ENCODE assay signal across 10 mouse cellular contexts in genomic region chr11:103675556-103675955, GRCm38 (mm10). TPM values are rescaled to one million over a fixed set of nuclear protein-coding genes. Genes with fewer than 3 reads are reported as not detected.
A peak's percentile ranks its signal among the peaks of the same experiment; 100 is the strongest.
DNase-seq lines count a peak whose midpoint lies in the region; ATAC-seq and TF ChIP-seq lines count a peak whose summit lies in the region.
"Had no signal": no experiment of that assay in that cellular context is flagged by ENCODE, and none has a peak within 500 bp of the region (broad histone marks: within the 10 kb centered on the region; RNA-seq: fewer than 3 reads in every experiment).

No protein-coding gene starts in this region.

- no peaks in the 10 kb centered on the region for H3K27me3 ChIP-seq in small intestine, adult 2 months (ENCODE audit: control insufficient read depth, insufficient read depth, low read length)

- H3K27ac ChIP-seq in layer of hippocampus, adult 2 months, result no peak overlapping the region
- no peak overlapping the region for H3K27ac ChIP-seq in small intestine, adult 2 months (ENCODE audit: insufficient read depth, low read depth, low read length)
- H3K27ac ChIP-seq: macrophage had no signal

- TF ChIP-seq CTCF in layer of hippocampus, adult 2 months (conservative IDR thresholded peaks at IDR 0.05), result peak; percentile 95
- peak; percentile 72; the same call in 1 of the 2 replicates for TF ChIP-seq CTCF in small intestine, adult 2 months (IDR thresholded peaks at IDR 0.05; ENCODE audit: extremely low read depth, insufficient read length, insufficient replicate concordance, low read depth, low read length)

- TF ChIP-seq POLR2A in small intestine, adult 2 months (IDR thresholded peaks at IDR 0.05; ENCODE audit: low read depth, low read length), result no peak

- DNase-seq in gastrocnemius, postnatal 10 days, result peak; percentile 24
- DNase-seq in gastrocnemius, postnatal 4 days (ENCODE audit: low spot score in 2 of 2), result no peak
- peak; percentile 9 for DNase-seq in MEL-GATA-1-ER (ENCODE audit: extremely low read depth, low read depth)
- DNase-seq in cerebellum, adult 9-11 months, result peak; percentile 71
- DNase-seq in frontal cortex, postnatal 25 days (ENCODE audit: low spot score in 2 of 2), result peak; percentile 59 to 75
- DNase-seq in layer of hippocampus, adult 2 months (ENCODE audit: low spot score in 2 of 2), result peak; percentile 75 to 76

- peaks cover 22% of the 10 kb centered on the region for H3K36me3 ChIP-seq in small intestine, adult 2 months (ENCODE audit: control insufficient read depth, insufficient read depth, low read length)

- 48% methylated on average over 3 of the region's 3 CpGs for WGBS in small intestine, adult 2 months

- ATAC-seq in megakaryocyte, adult 5-6 weeks (ENCODE audit: poor library complexity, severe bottlenecking), result peak; percentile 82

- H3K4me3 ChIP-seq in layer of hippocampus, adult 2 months, result no peak overlapping the region
- no peak overlapping the region for H3K4me3 ChIP-seq in small intestine, adult 2 months (ENCODE audit: low read depth, low read length)

- no peaks in the 10 kb centered on the region for H3K4me1 ChIP-seq in small intestine, adult 2 months (ENCODE audit: control insufficient read depth, insufficient read depth, insufficient read length, low read length)

RNA-seq across cellular contexts. Expression of gene Gosr2, which starts 22.1 kb away (rescaled TPM):
- total RNA-seq in gastrocnemius, postnatal 10 days (2021), result 10 to 100 TPM; 50.8 to 51.1 TPM
- total RNA-seq in gastrocnemius, postnatal 4 days (2021), result 10 to 100 TPM; 67.1 to 68.6 TPM
- total RNA-seq in layer of hippocampus, adult 2 months (2021), result 10 to 100 TPM; 62.5 to 66.1 TPM
- total RNA-seq in megakaryocyte, adult 5-6 weeks (2015), result 45.8 and 46.8 TPM in 2 replicates
- total RNA-seq in megakaryocyte, adult 5-6 weeks (2017), result 45.5 and 51.8 TPM in 2 replicates
- polyA plus RNA-seq in small intestine, adult 2 months (2012; rRNA removed), result 40.3 and 63.8 TPM in 2 replicates

RNA-seq across cellular contexts. Expression of gene Rprml, which starts 26.2 kb away (rescaled TPM):
- not detected for total RNA-seq in gastrocnemius, postnatal 10 days (2021)
- total RNA-seq in gastrocnemius, postnatal 4 days (2021), result under 1 TPM in 1 of 2 experiments, not detected in 1; 0.27 TPM
- 100 to 1,000 TPM; 102 to 117 TPM for total RNA-seq in layer of hippocampus, adult 2 months (2021)
- total RNA-seq in megakaryocyte, adult 5-6 weeks (2015), result not detected in 2 replicates
- total RNA-seq in megakaryocyte, adult 5-6 weeks (2017), result not detected in 2 replicates
- 1.3 and 2.9 TPM in 2 replicates for polyA plus RNA-seq in small intestine, adult 2 months (2012; rRNA removed)
- polyA plus RNA-seq: macrophage had no signal

RNA-seq across cellular contexts. Expression of gene Lyzl6, which starts 36.9 kb away (rescaled TPM):
- total RNA-seq in gastrocnemius, postnatal 10 days (2021), result not detected
- total RNA-seq in gastrocnemius, postnatal 4 days (2021), result not detected
- total RNA-seq in layer of hippocampus, adult 2 months (2021), result not detected
- not detected in 2 replicates for total RNA-seq in megakaryocyte, adult 5-6 weeks (2015)
- total RNA-seq in megakaryocyte, adult 5-6 weeks (2017), result not detected in 2 replicates
- not detected in 2 replicates for polyA plus RNA-seq in small intestine, adult 2 months (2012; rRNA removed)
- total RNA-seq: adrenal gland, adult 18-20 months had no signal
- polyA plus RNA-seq: macrophage had no signal

RNA-seq across cellular contexts. Expression of gene Gm884, which starts 54.6 kb away (rescaled TPM):
- total RNA-seq in gastrocnemius, postnatal 10 days (2021), result not detected
- total RNA-seq in gastrocnemius, postnatal 4 days (2021), result not detected
- total RNA-seq in layer of hippocampus, adult 2 months (2021), result not detected
- total RNA-seq in megakaryocyte, adult 5-6 weeks (2015), result not detected in 2 replicates
- total RNA-seq in megakaryocyte, adult 5-6 weeks (2017), result not detected in 2 replicates
- not detected in 2 replicates for polyA plus RNA-seq in small intestine, adult 2 months (2012; rRNA removed)
- total RNA-seq: adrenal gland, adult 18-20 months had no signal
- polyA plus RNA-seq: macrophage had no signal

Comparison
In these comparisons a context has a peak if more than half of its experiments do, and no peak if none do; other contexts are left out.
1. DNase-seq: peak in gastrocnemius, postnatal 10 days (single experiment), MEL-GATA-1-ER (single experiment), cerebellum, adult 9-11 months (single experiment), frontal cortex, postnatal 25 days (2 of 2) and layer of hippocampus, adult 2 months (2 of 2); none in gastrocnemius, postnatal 4 days (0 of 2).
2. RNA of gene Rprml, which starts 26.2 kb away (total RNA-seq): 102 to 117 TPM in layer of hippocampus, adult 2 months; 0.27 TPM in gastrocnemius, postnatal 4 days, not detected in gastrocnemius, postnatal 10 days and not detected in megakaryocyte, adult 5-6 weeks; every median in the first group is over 10 times any median in the second.